Mouse (Mus musculus) stomach, postnatal 0 days (tissue): ENCODE measurements at regions not wholly inside any gene's neighbourhood (a gene's known extent, or its start where the extent isn't known, plus 50 kb on each side); places are given as distances from the start of the nearest gene placed in this dataset.
A peak's percentile ranks its signal among the peaks of the same experiment; 100 is the strongest.

ENCODE experiments used
- ATAC-seq: fragments of 200-750 bp; cut with Nextera tagmentation; 2 replicates; pipeline ENCODE4 v1.8.0; 2017; ENCODE audit not compliant: low FRiP score, low TSS enrichment
- DNase-seq: peaks from one replicate; pipeline ENCODE4 v3.0.0-alpha.2; 2016; ENCODE audit warnings: low spot score
- H3K27ac ChIP-seq: fragments of 300-500 bp; sonication (generic); replicated peaks from 2 replicates; pipeline ENCODE4 v1.5.1; 2014; ENCODE audit warnings: mild to moderate bottlenecking, control low read depth
- H3K27me3 ChIP-seq: fragments of 300-500 bp; sonication (generic); 2 replicates; pipeline ENCODE4 v1.6.1; 2014; ENCODE audit warnings: low read length; ENCODE audit not compliant: control insufficient read depth, insufficient read depth
- H3K36me3 ChIP-seq: fragments of 300-500 bp; sonication (generic); 2 replicates; pipeline ENCODE4 v1.6.1; 2014; ENCODE audit warnings: low read length, mixed read lengths; ENCODE audit not compliant: control insufficient read depth, insufficient read depth
- H3K4me1 ChIP-seq: fragments of 300-500 bp; sonication (generic); replicated peaks from 2 replicates; pipeline ENCODE4 v1.6.1; 2014; ENCODE audit warnings: antibody characterized with exemption; ENCODE audit not compliant: control insufficient read depth, insufficient read depth
- H3K4me2 ChIP-seq: fragments of 300-500 bp; sonication (generic); replicated peaks from 2 replicates; pipeline ENCODE4 v1.6.1; 2014; ENCODE audit warnings: low read depth, mild to moderate bottlenecking, control low read depth, moderate library complexity
- H3K4me3 ChIP-seq: fragments of 300-500 bp; sonication (generic); 2 replicates; pipeline ENCODE4 v1.5.1; 2014; ENCODE audit warnings: low read depth, low read length, control low read depth
- H3K9ac ChIP-seq: fragments of 300-500 bp; sonication (generic); 2 replicates; pipeline ENCODE4 v1.6.1; 2014; ENCODE audit warnings: mild to moderate bottlenecking, low read length, control low read depth, mixed read lengths
- H3K9me3 ChIP-seq: fragments of 300-500 bp; sonication (generic); 2 replicates; pipeline ENCODE4 v1.6.1; 2016; ENCODE audit warnings: low read length; ENCODE audit not compliant: control insufficient read depth
- CTCF ChIP-seq: IDR thresholded peaks from 2 replicates; pipeline ENCODE4 v1.5.1; 2016; ENCODE audit warnings: antibody characterized with exemption, low read depth, mild to moderate bottlenecking, moderate library complexity
- EP300 ChIP-seq: optimal IDR thresholded peaks from 2 replicates; pipeline ENCODE3; 2016; ENCODE audit warnings: antibody characterized with exemption
- WGBS: fragments of 180-500 bp; shearing (Covaris S2); extraction: QIAGEN DNeasy Blood & Tissue Kit; methylation state at CpG from one replicate; pipeline ENCODE4 v1.1.7; 2014; 5-methylcytosine and 5-hydroxymethylcytosine counted together

DNA sequence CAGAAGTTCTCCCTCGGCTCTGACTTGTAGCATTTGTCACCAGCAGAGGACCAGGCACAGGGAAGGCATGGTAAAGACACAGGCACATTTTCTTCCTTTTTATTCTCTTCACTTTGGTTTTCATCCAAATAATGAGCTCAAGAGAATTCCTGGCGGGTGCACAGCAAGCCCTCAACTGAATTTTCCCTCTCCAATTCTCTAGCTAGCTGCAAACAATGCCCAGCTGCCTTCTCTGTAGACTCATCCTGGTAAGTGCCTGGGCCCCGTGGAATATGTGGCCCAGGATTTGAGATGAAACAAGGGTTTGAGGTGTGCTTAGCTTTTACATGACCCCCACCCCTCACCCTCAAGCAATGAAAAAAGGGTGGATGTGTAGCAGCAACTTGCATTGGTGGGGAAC, 90.4 kb downstream of the Otol1 start:
- WGBS: 39% methylated on average over 3 of the region's 3 CpGs
- no peak for ATAC-seq

DNA sequence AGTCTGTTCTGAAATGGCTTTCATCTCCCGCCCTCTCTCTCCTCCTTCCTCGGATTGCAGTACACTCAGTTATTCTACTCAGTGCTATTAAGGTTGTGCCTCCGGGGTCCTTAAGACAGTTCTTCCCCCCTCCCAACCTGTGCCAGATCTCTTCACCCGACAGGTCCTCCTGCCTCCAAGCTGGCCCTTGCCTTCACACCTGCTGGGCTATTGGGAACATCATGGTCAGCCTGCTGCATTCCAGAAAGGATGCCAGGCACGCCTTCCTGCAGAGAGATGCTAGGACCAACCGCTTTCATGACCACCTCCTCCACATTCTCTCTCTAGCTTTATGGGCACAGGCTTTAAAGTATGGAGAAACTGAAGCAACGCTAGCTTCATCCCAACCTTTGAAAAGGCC, 94.7 kb downstream of the Otol1 start:
- H3K4me1 ChIP-seq: no peaks in the 10 kb centered on the region
- 69% methylated on average over 7 of the region's 7 CpGs for WGBS
- H3K27ac ChIP-seq: no peak overlapping the region
- no peaks in the 10 kb centered on the region for H3K36me3 ChIP-seq
- no peaks in the 10 kb centered on the region for H3K9me3 ChIP-seq
- no peaks in the 10 kb centered on the region for H3K27me3 ChIP-seq
- H3K4me2 ChIP-seq: no peak overlapping the region
- TF ChIP-seq EP300 (no peak), CTCF (no peak)
- DNase-seq (no peak), ATAC-seq (no peak)
- H3K4me3 ChIP-seq: no peak overlapping the region
- no peak overlapping the region for H3K9ac ChIP-seq

More for the DNA sequence above, 90.4 kb downstream of the Otol1 start:
- TF ChIP-seq EP300: no peak
- no peaks in the 10 kb centered on the region for H3K9me3 ChIP-seq
- no peak overlapping the region for H3K27ac ChIP-seq
- H3K27me3 ChIP-seq: no peaks in the 10 kb centered on the region
- no peaks in the 10 kb centered on the region for H3K4me1 ChIP-seq
- no peak overlapping the region for H3K9ac ChIP-seq
- DNase-seq: no peak
- H3K36me3 ChIP-seq: no peaks in the 10 kb centered on the region
- no peak overlapping the region for H3K4me3 ChIP-seq
- no peak overlapping the region for H3K4me2 ChIP-seq

DNA sequence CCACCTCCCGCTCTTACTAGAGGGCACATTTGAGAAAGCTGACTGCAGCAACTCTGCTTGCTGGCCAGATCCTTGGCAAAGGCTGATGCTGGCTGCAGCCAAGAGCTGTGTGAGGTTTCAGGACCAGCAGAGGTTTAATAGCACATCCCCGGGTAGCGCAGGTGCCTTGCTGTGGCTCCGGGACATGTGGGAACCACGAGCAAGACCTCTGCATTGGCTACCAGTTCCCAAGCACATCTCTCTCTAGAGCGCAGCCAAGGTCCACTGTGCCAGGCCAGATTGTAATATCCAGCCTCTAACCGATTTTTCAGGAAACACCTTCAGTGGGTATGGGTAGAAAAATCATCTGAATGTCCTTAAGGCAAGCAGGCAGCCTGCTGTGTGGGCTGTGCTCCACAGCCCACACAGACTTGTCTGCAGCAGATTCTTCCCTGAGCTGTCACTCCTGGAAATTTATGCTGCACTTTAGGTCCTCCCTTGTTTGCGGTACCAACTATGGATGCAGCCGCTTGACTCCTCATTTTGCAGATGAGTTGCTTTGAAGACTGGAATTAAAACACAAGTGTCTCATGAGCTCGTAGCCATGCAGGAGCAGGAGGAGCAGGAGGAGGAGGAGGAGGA, 95.3 kb downstream of the Otol1 start:
- no peak for TF ChIP-seq EP300
- no peak for TF ChIP-seq CTCF
- Histone ChIP-seq H3K36me3 (no peaks in the 10 kb centered on the region), H3K4me1 (no peaks in the 10 kb centered on the region), H3K9ac (no peak overlapping the region), H3K27ac (no peak overlapping the region), H3K4me3 (no peak overlapping the region), H3K4me2 (no peak overlapping the region), H3K27me3 (no peaks in the 10 kb centered on the region), H3K9me3 (no peaks in the 10 kb centered on the region)
- DNase-seq (no peak), ATAC-seq (no peak)
- WGBS: 69% methylated on average over 10 of the region's 10 CpGs

DNA sequence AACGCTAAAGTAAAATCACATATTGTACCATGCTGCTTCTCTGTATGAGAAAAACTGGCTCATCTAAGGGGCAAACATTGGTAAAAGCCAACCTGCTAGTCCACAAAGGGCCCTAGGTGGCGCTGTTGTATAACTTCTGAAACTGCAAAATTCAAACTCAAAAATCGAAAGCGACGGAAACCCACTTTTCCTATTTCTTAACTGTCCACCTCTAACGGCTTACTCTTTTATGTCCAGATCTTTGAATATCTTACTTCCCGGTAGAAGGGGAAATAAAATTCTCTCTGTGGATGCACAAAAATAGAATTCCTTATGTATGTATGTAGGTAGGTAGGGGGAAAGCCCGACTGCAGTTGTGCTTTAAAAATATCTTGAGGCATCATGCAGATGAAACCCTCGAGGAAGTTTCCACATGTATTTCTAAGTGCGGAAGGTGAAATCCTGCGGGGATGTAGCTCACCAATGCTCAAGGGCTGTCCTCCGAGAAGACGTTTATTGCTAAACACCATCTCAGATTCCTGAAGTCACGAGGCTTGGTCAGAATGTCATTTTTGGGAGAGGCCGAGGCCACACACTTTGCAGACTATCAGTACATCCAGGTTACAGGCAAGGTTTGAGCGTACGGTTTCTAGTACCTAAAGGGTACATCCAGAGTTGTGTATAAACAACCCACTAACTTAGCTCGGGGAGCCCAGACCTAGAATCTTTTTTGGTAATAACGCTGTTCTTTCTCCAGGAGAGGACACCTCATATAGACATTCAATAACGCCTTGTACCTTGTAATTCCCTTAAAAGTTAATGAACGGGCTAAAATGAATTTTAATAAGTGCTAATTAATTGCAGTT, 96.8 kb downstream of the Otol1 start:
- Histone ChIP-seq H3K4me2 (peak overlapping the region; percentile 78), H3K4me3 (peak overlapping the region; percentile 44), H3K9me3 (no peaks in the 10 kb centered on the region), H3K9ac (peak overlapping the region; percentile 56), H3K4me1 (no peaks in the 10 kb centered on the region), H3K27ac (no peak overlapping the region), H3K36me3 (no peaks in the 10 kb centered on the region), H3K27me3 (no peaks in the 10 kb centered on the region)
- WGBS: 3% methylated on average over 21 of the region's 21 CpGs
- DNase-seq (peak; percentile 71), ATAC-seq (no peak)
- TF ChIP-seq EP300 (no peak), CTCF (peak; percentile 93)

DNA sequence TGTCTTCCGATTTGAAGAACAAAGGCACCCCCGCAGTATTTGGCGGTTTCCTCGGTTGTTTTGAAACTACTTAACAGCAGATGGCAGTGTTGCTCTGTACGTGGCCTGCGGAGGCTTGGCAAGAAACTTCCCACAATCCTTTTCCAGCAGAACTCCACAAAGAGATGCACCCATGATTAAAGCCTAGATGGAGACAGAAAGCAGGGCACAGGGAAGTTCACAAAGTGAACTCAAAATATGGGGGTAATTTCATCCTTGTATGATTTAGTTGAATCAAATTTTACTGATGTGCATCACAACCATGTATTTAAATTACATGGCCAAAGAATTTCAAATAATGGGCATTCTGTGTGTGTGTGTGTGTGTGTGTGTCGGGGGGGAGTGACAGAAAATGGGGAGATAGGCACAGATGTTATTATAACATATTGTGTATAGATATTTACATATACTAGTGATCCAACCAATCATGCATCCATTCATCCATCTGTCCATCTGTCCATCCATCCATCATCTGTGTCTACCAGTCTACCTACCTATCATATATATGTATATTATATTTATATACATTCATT, 97.5 kb downstream of the Otol1 start:
- peak; percentile 58 for DNase-seq
- no peak overlapping the region for H3K27ac ChIP-seq
- no peaks in the 10 kb centered on the region for H3K9me3 ChIP-seq
- H3K9ac ChIP-seq: peak overlapping the region; percentile 56
- no peaks in the 10 kb centered on the region for H3K36me3 ChIP-seq
- no peaks in the 10 kb centered on the region for H3K4me1 ChIP-seq
- peak; percentile 87 for TF ChIP-seq CTCF
- TF ChIP-seq EP300: no peak
- no peaks in the 10 kb centered on the region for H3K27me3 ChIP-seq
- peak overlapping the region; percentile 78 for H3K4me2 ChIP-seq
- no peak for ATAC-seq
- WGBS: 12% methylated on average over 7 of the region's 7 CpGs
- H3K4me3 ChIP-seq: peak overlapping the region; percentile 44

DNA sequence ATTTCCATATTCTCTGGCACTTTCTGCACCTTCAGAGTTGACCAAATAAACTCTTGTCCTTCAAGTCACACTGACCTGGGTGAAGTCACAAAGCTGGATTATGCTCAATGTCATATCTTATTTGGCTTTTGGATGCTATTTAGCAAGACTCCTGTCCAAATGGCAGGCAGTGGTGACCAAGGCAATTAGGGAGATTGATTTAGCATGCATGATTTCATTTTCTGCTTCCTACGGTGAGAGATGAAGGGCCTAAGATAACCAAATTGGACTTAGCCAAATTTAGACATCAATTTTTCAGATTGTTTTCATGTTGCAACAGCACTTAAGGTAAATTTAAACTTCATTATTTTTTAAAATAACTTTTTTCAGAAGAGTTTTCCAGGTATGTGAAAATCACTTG, 98.1 kb downstream of the Otol1 start:
- Histone ChIP-seq H3K9ac (no peak overlapping the region), H3K4me1 (no peaks in the 10 kb centered on the region), H3K27me3 (no peaks in the 10 kb centered on the region), H3K27ac (no peak overlapping the region), H3K36me3 (no peaks in the 10 kb centered on the region), H3K9me3 (no peaks in the 10 kb centered on the region), H3K4me3 (no peak overlapping the region), H3K4me2 (no peak overlapping the region)
- WGBS: 67% methylated on average over 1 of the region's 1 CpGs
- ATAC-seq (no peak), DNase-seq (no peak)
- TF ChIP-seq EP300 (no peak), CTCF (no peak)
